Mouse (Mus musculus) macrophage (primary cell): ENCODE data around the gene Dynlt1f. TPM values are rescaled to one million over a fixed set of nuclear protein-coding genes. Genes with fewer than 3 reads are reported as not detected.
"Not testable (repeated sequence)": the region's sequence is repeated elsewhere in the genome, so short reads cannot be mapped to it uniquely, and the experiment has no call there.

Experiments used
- H3K27ac ChIP-seq: fragments of 350-480 bp; formaldehyde crosslinking; 2 replicates; pipeline ENCODE4 v1.9.0; 2021
- H3K36me3 ChIP-seq: fragments of 350-480 bp; formaldehyde crosslinking; 2 replicates; pipeline ENCODE4 v1.9.0; 2021; ENCODE audit errors: inconsistent target
- H3K4me3 ChIP-seq: fragments of 350-480 bp; formaldehyde crosslinking; 2 replicates; pipeline ENCODE4 v1.9.0; 2021; ENCODE audit errors: inconsistent target
- H3K79me2 ChIP-seq: fragments of 350-480 bp; formaldehyde crosslinking; 2 replicates; pipeline ENCODE4 v1.9.0; 2021; ENCODE audit errors: inconsistent target
- WGBS: methylation state at CpG from one replicate; pipeline ENCODE4 v1.1.7; 2026; ENCODE audit warnings: inconsistent platforms; ENCODE audit not compliant: missing documents; 5-methylcytosine and 5-hydroxymethylcytosine counted together
- polyA plus RNA-seq: library from polyadenylated mRNA; stranded (reverse); fragments of 250-400 nt; gene quantifications from 3 replicates; pipeline ENCODE4 v1.2.4, GENCODE M21; 2018; ENCODE audit warnings: inconsistent platforms

Gene Dynlt1f
- polyA plus RNA-seq, 1 experiment from 2014 or later = 104 TPM

GRCm38 (mm10) chr17:6646841-6647240, 8.9 kb downstream of the Dynlt1f start:
- not testable (repeated sequence) for H3K36me3 ChIP-seq, H3K27ac ChIP-seq, H3K79me2 ChIP-seq, H3K4me3 ChIP-seq
- 100% methylated on average over 2 of the region's 8 CpGs for WGBS

GRCm38 (mm10) chr17:6645668-6646067, 10.0 kb downstream of the Dynlt1f start:
- H3K27ac ChIP-seq, H3K4me3 ChIP-seq, H3K36me3 ChIP-seq, H3K79me2 ChIP-seq: not testable (repeated sequence)
- 29% methylated on average over 1 of the region's 4 CpGs for WGBS

- H3K36me3 ChIP-seq, H3K79me2 ChIP-seq, H3K27ac ChIP-seq, H3K4me3 ChIP-seq: not testable (repeated sequence)
- WGBS = 100% methylated on average over 3 of the region's 4 CpGs
Observed at GRCm38 (mm10) chr17:6644673-6645072, 11.0 kb downstream of the Dynlt1f start.

GRCm38 (mm10) chr17:6644210-6644609, 11.5 kb downstream of the Dynlt1f start:
- H3K4me3 ChIP-seq, H3K36me3 ChIP-seq, H3K79me2 ChIP-seq, H3K27ac ChIP-seq: not testable (repeated sequence)
- WGBS = no CpG with 5 or more reads among the region's 9 CpGs

GRCm38 (mm10) chr17:6640771-6641429, 14.8 kb downstream of the Dynlt1f start:
- H3K4me3 ChIP-seq, H3K79me2 ChIP-seq, H3K27ac ChIP-seq, H3K36me3 ChIP-seq: not testable (repeated sequence)
- 57% methylated on average over 10 of the region's 14 CpGs for WGBS

- 100% methylated on average over 1 of the region's 10 CpGs for WGBS
- H3K4me3 ChIP-seq, H3K36me3 ChIP-seq, H3K27ac ChIP-seq, H3K79me2 ChIP-seq: not testable (repeated sequence)
Observed at GRCm38 (mm10) chr17:6640044-6640637, 15.6 kb downstream of the Dynlt1f start.

GRCm38 (mm10) chr17:6639486-6639885, 16.2 kb downstream of the Dynlt1f start:
- H3K79me2 ChIP-seq, H3K36me3 ChIP-seq, H3K27ac ChIP-seq, H3K4me3 ChIP-seq: not testable (repeated sequence)
- 100% methylated on average over 5 of the region's 21 CpGs for WGBS

GRCm38 (mm10) chr17:6638444-6638843, 17.3 kb downstream of the Dynlt1f start:
- H3K36me3 ChIP-seq, H3K79me2 ChIP-seq, H3K27ac ChIP-seq, H3K4me3 ChIP-seq: not testable (repeated sequence)
- 60% methylated on average over 3 of the region's 8 CpGs for WGBS

GRCm38 (mm10) chr17:6637434-6637833, 18.3 kb downstream of the Dynlt1f start:
- no CpG with 5 or more reads among the region's 4 CpGs for WGBS
- H3K79me2 ChIP-seq, H3K36me3 ChIP-seq: not testable (repeated sequence)

GRCm38 (mm10) chr17:6636861-6637260, 18.8 kb downstream of the Dynlt1f start:
- no peak overlapping the region for H3K4me3 ChIP-seq
- H3K27ac ChIP-seq = no peak overlapping the region
- WGBS = 91% methylated on average over 5 of the region's 5 CpGs
- no peaks in the 10 kb centered on the region for H3K36me3 ChIP-seq
- no peaks in the 10 kb centered on the region for H3K79me2 ChIP-seq

More at GRCm38 (mm10) chr17:6637434-6637833, 18.3 kb downstream of the Dynlt1f start:
- H3K27ac ChIP-seq, H3K4me3 ChIP-seq: not testable (repeated sequence)

- not testable (repeated sequence) for H3K27ac ChIP-seq, H3K79me2 ChIP-seq, H3K4me3 ChIP-seq, H3K36me3 ChIP-seq
- WGBS = no CpG with 5 or more reads among the region's 4 CpGs
Observed at GRCm38 (mm10) chr17:6635781-6636180, 19.9 kb downstream of the Dynlt1f start.

- not testable (repeated sequence) for H3K36me3 ChIP-seq, H3K4me3 ChIP-seq, H3K27ac ChIP-seq, H3K79me2 ChIP-seq
- 90% methylated on average over 2 of the region's 6 CpGs for WGBS
Observed at GRCm38 (mm10) chr17:6632850-6633249, 22.9 kb downstream of the Dynlt1f start.

GRCm38 (mm10) chr17:6630398-6630797, 25.3 kb downstream of the Dynlt1f start:
- H3K36me3 ChIP-seq, H3K4me3 ChIP-seq, H3K27ac ChIP-seq, H3K79me2 ChIP-seq: not testable (repeated sequence)
- 100% methylated on average over 2 of the region's 4 CpGs for WGBS

- no CpG with 5 or more reads among the region's 6 CpGs for WGBS
- H3K36me3 ChIP-seq, H3K4me3 ChIP-seq, H3K27ac ChIP-seq, H3K79me2 ChIP-seq: not testable (repeated sequence)
Observed at GRCm38 (mm10) chr17:6624926-6625558, 30.7 kb downstream of the Dynlt1f start.

GRCm38 (mm10) chr17:6621976-6622375, 33.7 kb downstream of the Dynlt1f start:
- no CpG with 5 or more reads among the region's 12 CpGs for WGBS

More at GRCm38 (mm10) chr17:6621976-6622375, 33.7 kb downstream of the Dynlt1f start:
- H3K36me3 ChIP-seq, H3K79me2 ChIP-seq, H3K27ac ChIP-seq, H3K4me3 ChIP-seq: not testable (repeated sequence)
